In genomic region chr7:45487861-45488292, GRCm38 (mm10) we compare ENCODE assay signal across 9 mouse cellular contexts. TPM values are rescaled to one million over a fixed set of nuclear protein-coding genes. Genes with fewer than 3 reads are reported as not detected.
DNase-seq lines count a peak whose midpoint lies in the region; ATAC-seq and TF ChIP-seq lines count a peak whose summit lies in the region.
"Had no signal": no experiment of that assay in that cellular context is flagged by ENCODE, and none has a peak within 500 bp of the region (broad histone marks: within the 10 kb centered on the region; RNA-seq: fewer than 3 reads in every experiment).

No protein-coding gene starts in this region.

- H3K36me3 ChIP-seq in G1E (replicated peaks), result peaks cover 26% of the 10 kb centered on the region
- H3K36me3 ChIP-seq in hindbrain, embryonic 13.5 days, result peaks cover 9% of the 10 kb centered on the region
- peaks cover 10% of the 10 kb centered on the region for H3K36me3 ChIP-seq in midbrain, embryonic 13.5 days

- DNase-seq in cerebellum, adult 11-12 months, result peak; percentile 35
- DNase-seq in cerebellum, adult 9-11 months, result no peak
- no peak for DNase-seq in G1E (ENCODE audit: low spot score)
- DNase-seq in cerebellum, postnatal 10 days, result no peak
- DNase-seq in thymus, postnatal 4 days, result no peak
- DNase-seq in gastrocnemius, adult 18-20 months (ENCODE audit: low spot score), result no peak

- peak overlapping the region; percentile 88 for H3K27ac ChIP-seq in hindbrain, embryonic 13.5 days
- peak overlapping the region; percentile 86 for H3K27ac ChIP-seq in midbrain, embryonic 13.5 days

- TF ChIP-seq CTCF in G1E (IDR thresholded peaks at IDR 0.05; ENCODE audit: low read depth, low read length), result no peak

- no peaks in the 10 kb centered on the region for H3K27me3 ChIP-seq in G1E (ENCODE audit: insufficient read depth, low read length)
- no peaks in the 10 kb centered on the region for H3K27me3 ChIP-seq in hindbrain, embryonic 13.5 days
- H3K27me3 ChIP-seq in midbrain, embryonic 13.5 days, result no peaks in the 10 kb centered on the region

- no peak for ATAC-seq in G1E (ENCODE audit: extremely low read depth, insufficient number of reproducible peaks, low FRiP score, poor library complexity, severe bottlenecking)
- ATAC-seq in hindbrain, embryonic 13.5 days (ENCODE audit: low FRiP score), result peak; percentile 59
- ATAC-seq in midbrain, embryonic 13.5 days, result peak; percentile 80

- peak overlapping the region; percentile 70; the same call in 1 of the 2 replicates for H3K4me3 ChIP-seq in G1E (ENCODE audit: low read depth, low read length)
- H3K4me3 ChIP-seq in hindbrain, embryonic 13.5 days, result peak overlapping the region; percentile 45
- peak overlapping the region; percentile 40 for H3K4me3 ChIP-seq in midbrain, embryonic 13.5 days (replicated peaks)

- WGBS in hindbrain, embryonic 13.5 days, result 17% methylated on average over 11 of the region's 11 CpGs
- WGBS in midbrain, embryonic 13.5 days, result 13% methylated on average over 11 of the region's 11 CpGs

- peak overlapping the region; percentile 70 for H3K9ac ChIP-seq in hindbrain, embryonic 13.5 days
- H3K9ac ChIP-seq in midbrain, embryonic 13.5 days (replicated peaks), result peak overlapping the region; percentile 65; the same call in 1 of the 2 replicates

- no peaks in the 10 kb centered on the region for H3K9me3 ChIP-seq in G1E (replicated peaks)
- no peaks in the 10 kb centered on the region for H3K9me3 ChIP-seq in hindbrain, embryonic 13.5 days
- no peaks in the 10 kb centered on the region for H3K9me3 ChIP-seq in midbrain, embryonic 13.5 days

- peaks cover 72% of the 10 kb centered on the region for H3K4me1 ChIP-seq in G1E (ENCODE audit: insufficient read depth, low read depth, low read length)
- H3K4me1 ChIP-seq in hindbrain, embryonic 13.5 days (replicated peaks), result peaks cover 25% of the 10 kb centered on the region
- peaks cover 26% of the 10 kb centered on the region for H3K4me1 ChIP-seq in midbrain, embryonic 13.5 days (replicated peaks)

- peak overlapping the region; percentile 66 for H3K4me2 ChIP-seq in hindbrain, embryonic 13.5 days
- peak overlapping the region; percentile 57 for H3K4me2 ChIP-seq in midbrain, embryonic 13.5 days (replicated peaks)

RNA-seq across cellular contexts. Expression of gene Dhdh, which starts 0.7 kb away (rescaled TPM):
- 17.7 and 18.0 TPM in 2 replicates for total RNA-seq in G1E (2014; fragmentation: Nextera tagmentation)
- total RNA-seq in G1E (2017), result 4.8 and 6.8 TPM in 2 replicates
- 1.3 and 1.6 TPM in 2 replicates for polyA plus RNA-seq in G1E (2012)
- 3.4 and 4.2 TPM in 2 replicates for polyA plus RNA-seq in hindbrain, embryonic 13.5 days (2015; fragmentation: Nextera tagmentation; extraction: Ambion mirVana)
- polyA plus RNA-seq in midbrain, embryonic 13.5 days (2015; fragmentation: Nextera tagmentation; extraction: Ambion mirVana), result 3.3 and 3.6 TPM in 2 replicates
- total RNA-seq in gastrocnemius, adult 18-20 months (2021), result 10 to 100 TPM; 22.6 to 22.9 TPM

RNA-seq across cellular contexts. Expression of gene Gm45808, which starts 1.3 kb away (rescaled TPM):
- total RNA-seq in G1E (2014; fragmentation: Nextera tagmentation) (not detected in 2 replicates), G1E (2017) (not detected in 2 replicates)
- polyA plus RNA-seq in G1E (2012), result not detected in 2 replicates
- polyA plus RNA-seq in hindbrain, embryonic 13.5 days (2015; fragmentation: Nextera tagmentation; extraction: Ambion mirVana), result not detected in 2 replicates
- not detected in 2 replicates for polyA plus RNA-seq in midbrain, embryonic 13.5 days (2015; fragmentation: Nextera tagmentation; extraction: Ambion mirVana)
- total RNA-seq in gastrocnemius, adult 18-20 months (2021), result 1 to 10 TPM; 8.1 to 9.6 TPM
- polyA plus RNA-seq: C2C12 had no signal

RNA-seq across cellular contexts. Expression of gene Tulp2, which starts 6.2 kb away (rescaled TPM):
- total RNA-seq in G1E (2014; fragmentation: Nextera tagmentation) (0.98 and 1.1 TPM in 2 replicates), G1E (2017) (0.23 and 0.49 TPM in 2 replicates)
- 1.0 and 1.7 TPM in 2 replicates for polyA plus RNA-seq in G1E (2012)
- polyA plus RNA-seq in hindbrain, embryonic 13.5 days (2015; fragmentation: Nextera tagmentation; extraction: Ambion mirVana), result 0.13 and 0.22 TPM in 2 replicates
- polyA plus RNA-seq in midbrain, embryonic 13.5 days (2015; fragmentation: Nextera tagmentation; extraction: Ambion mirVana), result 0.22 TPM in 1 of 2 replicates, not detected in the other
- total RNA-seq in gastrocnemius, adult 18-20 months (2021), result not detected
- polyA plus RNA-seq: C2C12 had no signal

RNA-seq across cellular contexts. Expression of gene Bax, which starts 21.2 kb away (rescaled TPM):
- total RNA-seq in G1E (2014; fragmentation: Nextera tagmentation), result 68.8 and 93.1 TPM in 2 replicates
- total RNA-seq in G1E (2017), result 87.2 and 97.2 TPM in 2 replicates
- polyA plus RNA-seq in G1E (2012), result 287 and 342 TPM in 2 replicates
- 253 and 271 TPM in 2 replicates for polyA plus RNA-seq in hindbrain, embryonic 13.5 days (2015; fragmentation: Nextera tagmentation; extraction: Ambion mirVana)
- 259 and 265 TPM in 2 replicates for polyA plus RNA-seq in midbrain, embryonic 13.5 days (2015; fragmentation: Nextera tagmentation; extraction: Ambion mirVana)
- total RNA-seq in gastrocnemius, adult 18-20 months (2021), result 10 to 100 TPM; 14.2 to 16.6 TPM

RNA-seq across cellular contexts. Expression of gene Nucb1, which starts 22.3 kb away (rescaled TPM):
- total RNA-seq in G1E (2014; fragmentation: Nextera tagmentation) (91.8 and 127 TPM in 2 replicates), G1E (2017) (378 and 409 TPM in 2 replicates)
- polyA plus RNA-seq in G1E (2012), result 403 and 408 TPM in 2 replicates
- 120 and 121 TPM in 2 replicates for polyA plus RNA-seq in hindbrain, embryonic 13.5 days (2015; fragmentation: Nextera tagmentation; extraction: Ambion mirVana)
- 86.7 and 101 TPM in 2 replicates for polyA plus RNA-seq in midbrain, embryonic 13.5 days (2015; fragmentation: Nextera tagmentation; extraction: Ambion mirVana)
- total RNA-seq in gastrocnemius, adult 18-20 months (2021), result 10 to 100 TPM; 63.3 to 68.6 TPM
